Mouse (Mus musculus) WW6 (cell line): ENCODE results near the gene Ppia.
"Not testable (repeated sequence)": the region's sequence is repeated elsewhere in the genome, so short reads cannot be mapped to it uniquely, and the experiment has no call there.

Experiments used
- DNase-seq: peaks from one replicate; pipeline ENCODE4 v3.0.0-alpha.2; 2013; ENCODE audit warnings: low read depth, low spot score

Ppia gene

GRCm38 (mm10) chr11:6442566-6442965 is 27.3 kb downstream of the Ppia start:
- no peak for DNase-seq

GRCm38 (mm10) chr11:6443102-6443501 is 27.9 kb downstream of the Ppia start:
- DNase-seq, result no peak

GRCm38 (mm10) chr11:6443727-6444076 is 28.5 kb downstream of the Ppia start:
- DNase-seq, result no peak

GRCm38 (mm10) chr11:6444077-6444853 is 29.0 kb downstream of the Ppia start, which contains the start of gene H2afv:
Gene H2afv, minus strand, starts transcription at chr11:6444443.
- DNase-seq, result peak; percentile 100

- DNase-seq, result no peak
Observed at GRCm38 (mm10) chr11:6445441-6445840, 30.2 kb downstream of the Ppia start.

- no peak for DNase-seq
Observed at GRCm38 (mm10) chr11:6445951-6446350, 30.7 kb downstream of the Ppia start.

GRCm38 (mm10) chr11:6447493-6447892 is 32.2 kb downstream of the Ppia start:
- no peak for DNase-seq

- not testable (repeated sequence) for DNase-seq
Observed at GRCm38 (mm10) chr11:6448155-6448554, 32.9 kb downstream of the Ppia start.

GRCm38 (mm10) chr11:6456083-6456482 is 40.8 kb downstream of the Ppia start:
- no peak for DNase-seq

GRCm38 (mm10) chr11:6463159-6463837 is 48.1 kb downstream of the Ppia start:
- no peak for DNase-seq

- DNase-seq, result no peak
Observed at GRCm38 (mm10) chr11:6465122-6465521, 49.9 kb downstream of the Ppia start.

- no peak for DNase-seq
Observed at GRCm38 (mm10) chr11:6468541-6468940, 53.3 kb downstream of the Ppia start.
